Mouse (Mus musculus) spleen, adult 18-20 months (tissue): Measurements from ENCODE around the gene Iqck.

ENCODE experiments used
- DNase-seq, 2 experiments: peaks; one replicate each; pipeline ENCODE4 v3.0.0; 2022; ENCODE audit warnings: mixed read lengths in 2 of 2

The Iqck gene

GRCm38 (mm10) chr7:118855171-118855876, at the start of gene Iqck:
TSS of gene Iqck (plus strand) at chr7:118855752.
- peak; percentile 71 to 84 for DNase-seq

DNA sequence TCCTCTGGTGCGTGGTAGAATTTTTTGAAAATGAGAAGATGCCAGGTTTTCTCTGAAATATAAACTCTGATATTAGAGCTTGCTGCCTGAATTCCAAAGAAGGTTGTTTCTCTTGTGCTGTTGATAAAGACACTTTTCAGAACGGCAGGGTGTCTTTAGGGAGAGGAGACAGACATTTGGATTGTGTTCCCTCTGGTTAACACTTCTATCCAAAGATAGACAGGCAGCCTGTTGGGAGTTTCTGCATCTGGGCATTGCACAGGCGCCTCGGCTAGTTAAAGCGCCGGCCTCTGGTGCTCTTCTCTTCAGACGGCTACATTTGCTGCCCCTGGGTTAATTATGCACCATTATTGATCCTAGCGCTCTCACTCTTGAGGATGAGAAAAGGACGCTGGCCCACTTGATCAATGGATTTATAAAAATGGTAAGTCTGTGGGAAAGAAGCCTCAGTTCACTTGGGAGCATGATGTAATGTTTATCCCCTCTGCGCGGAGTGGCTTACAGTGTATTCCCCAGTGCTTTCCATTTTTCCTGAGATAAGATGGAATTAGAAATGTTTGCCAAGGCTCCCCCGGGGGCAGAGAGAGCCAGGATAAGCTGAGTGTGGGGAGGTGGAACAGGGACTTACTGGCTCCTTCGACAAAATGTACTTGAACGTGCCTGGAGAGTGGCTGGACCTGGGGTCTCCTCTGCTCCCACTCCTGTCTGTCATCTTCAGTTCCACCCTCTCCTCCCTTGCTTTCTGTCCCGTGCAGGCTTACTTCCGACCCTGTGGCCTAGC, 48.7 kb upstream of the Iqck start:
- no peak for DNase-seq

DNA sequence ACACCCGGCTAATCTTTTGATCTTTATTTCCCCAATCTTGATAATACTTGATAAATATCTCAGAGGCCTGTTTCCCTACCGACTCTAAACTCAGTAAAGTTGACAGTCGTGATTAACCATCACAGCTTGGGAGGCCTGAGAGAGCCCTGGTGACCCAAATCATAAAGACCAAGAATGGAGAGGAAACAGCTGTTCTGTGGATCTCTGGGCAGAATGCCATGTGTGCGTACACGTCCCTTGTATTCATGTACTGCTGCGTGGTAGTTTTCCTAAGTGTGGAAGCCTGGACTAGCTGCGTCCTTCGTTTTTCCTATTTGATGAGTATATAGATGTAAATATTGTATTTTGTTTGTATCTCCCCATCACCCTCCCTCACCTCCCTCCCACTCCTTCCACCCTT, 47.7 kb upstream of the Iqck start:
- no peak for DNase-seq

DNA sequence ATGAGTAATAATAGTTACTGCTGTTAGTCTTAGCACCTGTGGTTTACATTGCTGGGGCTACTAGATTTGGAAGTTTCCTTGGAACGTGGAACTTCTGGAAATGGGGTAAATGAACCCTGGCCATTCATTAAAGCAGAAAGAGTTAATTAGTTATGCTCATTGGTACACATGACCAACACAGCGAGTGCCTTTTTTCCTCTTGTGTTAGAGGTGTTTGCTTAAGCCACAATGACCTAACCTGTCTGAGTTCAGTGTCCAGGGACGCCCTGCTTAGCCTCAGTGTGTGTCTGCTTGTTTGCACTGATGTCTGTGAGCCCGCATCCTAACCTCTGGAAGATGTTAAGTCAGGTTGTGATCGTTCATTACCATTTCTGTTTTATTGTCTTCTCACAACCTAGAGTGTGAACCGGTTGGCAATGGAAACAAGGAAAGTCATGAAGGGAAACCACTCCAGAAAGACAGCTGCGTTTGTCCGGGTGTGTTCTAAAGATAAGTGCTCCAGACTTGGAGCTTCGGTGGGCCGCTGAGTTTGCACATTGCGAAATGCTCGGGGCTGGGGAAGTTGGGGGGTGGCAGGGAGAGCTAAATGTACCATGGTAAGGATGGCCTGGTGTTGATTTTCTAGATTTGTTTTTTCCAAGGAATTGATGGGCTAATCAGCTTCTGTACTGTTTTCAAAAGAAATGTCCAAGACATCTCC, 44.0 kb upstream of the Iqck start:
- no peak for DNase-seq

DNA sequence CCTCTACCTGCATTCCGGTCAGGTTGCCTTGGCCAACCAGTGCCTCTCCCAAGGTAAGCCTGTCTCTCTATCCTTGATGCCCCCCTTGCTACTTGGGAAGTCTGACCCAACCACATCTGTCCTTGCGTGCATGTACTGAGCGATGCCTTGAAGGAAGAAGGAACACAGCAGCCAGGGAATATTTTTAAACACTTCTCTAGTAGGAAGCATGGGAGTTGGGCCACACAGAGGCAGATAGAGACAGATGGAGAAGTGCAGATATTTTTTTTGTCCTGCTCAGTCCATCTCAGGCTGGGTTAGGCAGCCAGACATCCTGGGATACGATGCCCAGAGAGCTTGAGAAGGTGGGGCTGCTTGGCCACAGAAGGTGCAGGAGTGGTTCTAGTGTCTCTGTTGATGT, 42.0 kb upstream of the Iqck start:
- DNase-seq = no peak

DNA sequence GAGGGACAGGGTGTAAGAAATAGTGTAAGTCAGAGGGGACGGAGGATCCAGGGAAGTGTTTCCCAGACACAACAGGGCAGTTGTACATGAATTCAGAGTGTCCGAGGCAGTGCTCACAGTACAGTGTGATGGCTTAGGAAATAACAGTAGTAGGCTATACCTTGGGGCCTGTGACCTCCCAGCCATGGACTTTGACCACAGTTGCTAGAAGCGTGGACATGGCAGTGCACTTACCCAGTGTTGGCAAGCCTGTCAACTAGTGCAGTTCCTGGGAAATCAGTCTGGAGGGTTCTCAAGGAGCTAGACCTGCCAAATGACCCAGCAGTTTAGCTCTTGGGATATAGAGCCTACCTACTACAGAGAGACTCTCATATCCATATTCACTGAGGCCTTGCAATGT, 39.3 kb upstream of the Iqck start:
- DNase-seq = no peak

GRCm38 (mm10) chr7:118817741-118818140, 37.8 kb upstream of the Iqck start:
- DNase-seq = no peak

DNA sequence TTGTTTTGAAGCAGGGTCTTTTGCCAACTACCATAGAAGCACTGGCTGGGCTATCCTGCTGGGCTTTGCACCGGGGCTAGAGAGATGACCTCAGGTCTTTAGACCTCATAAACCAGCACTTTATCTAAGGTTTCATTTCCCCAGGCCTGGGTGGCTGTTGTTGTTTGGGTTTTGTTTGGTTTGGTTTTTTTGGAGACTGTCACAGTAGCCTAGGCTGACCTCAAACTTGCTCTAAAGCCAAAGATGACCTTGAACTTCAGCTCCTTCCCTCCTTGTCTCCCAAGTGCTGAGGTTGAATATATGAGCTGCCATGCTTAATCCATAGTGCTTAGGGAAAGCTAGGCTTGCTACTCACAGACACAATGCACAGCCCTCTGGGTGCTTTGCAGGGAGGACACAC, 35.9 kb upstream of the Iqck start:
- DNase-seq = no peak

DNA sequence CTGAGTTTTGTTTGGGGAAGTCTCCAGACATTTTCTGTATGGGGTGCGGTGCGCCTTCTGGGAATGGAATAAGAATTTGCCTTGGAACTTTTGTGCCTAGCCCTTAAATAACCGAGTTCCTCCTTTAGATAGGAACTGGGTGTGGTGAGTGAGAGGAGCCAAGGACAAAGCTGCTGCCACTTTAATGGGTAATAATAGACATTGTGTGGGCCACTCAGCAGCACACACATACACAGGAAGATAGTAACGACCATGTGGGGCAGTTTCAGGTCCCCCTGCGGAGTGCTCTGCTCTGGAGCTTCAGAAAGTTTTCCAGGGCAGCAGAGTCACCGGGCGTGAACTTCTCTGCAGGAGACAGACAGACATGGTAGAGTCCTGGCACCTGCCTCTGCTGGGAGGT, 34.2 kb upstream of the Iqck start:
- DNase-seq = no peak

DNA sequence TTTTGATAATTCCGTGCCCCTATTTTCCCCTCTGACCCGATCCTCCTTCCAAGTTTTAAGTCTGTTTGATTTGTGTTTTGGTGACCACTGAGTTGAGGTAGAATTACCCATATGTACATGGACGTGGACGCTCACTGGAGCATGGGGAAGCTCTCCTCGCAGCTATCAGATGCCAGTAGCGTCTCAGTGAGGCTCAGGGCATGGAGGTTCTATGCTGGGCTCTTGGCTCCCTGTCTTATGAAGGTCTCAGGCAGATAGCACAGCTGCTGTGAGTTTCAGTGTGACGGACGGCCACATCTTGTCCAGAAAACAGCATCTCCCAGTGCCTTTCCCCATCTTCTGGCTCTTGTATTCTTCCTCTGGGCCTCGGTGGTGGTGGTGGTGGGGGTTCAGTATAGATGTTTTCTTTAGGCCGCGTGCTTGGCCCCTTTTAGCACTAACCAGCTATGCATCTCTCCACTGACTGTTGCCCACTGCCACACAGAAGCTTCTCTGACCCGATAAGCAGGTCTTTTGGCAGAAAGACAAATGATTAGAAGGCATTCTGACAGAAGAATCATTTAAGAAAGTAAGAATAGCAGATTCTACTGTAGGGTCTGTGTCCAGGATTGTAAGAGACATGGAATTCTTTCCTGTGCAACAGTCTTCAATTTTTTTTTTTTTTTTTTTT, 33.5 kb upstream of the Iqck start:
- no peak for DNase-seq

DNA sequence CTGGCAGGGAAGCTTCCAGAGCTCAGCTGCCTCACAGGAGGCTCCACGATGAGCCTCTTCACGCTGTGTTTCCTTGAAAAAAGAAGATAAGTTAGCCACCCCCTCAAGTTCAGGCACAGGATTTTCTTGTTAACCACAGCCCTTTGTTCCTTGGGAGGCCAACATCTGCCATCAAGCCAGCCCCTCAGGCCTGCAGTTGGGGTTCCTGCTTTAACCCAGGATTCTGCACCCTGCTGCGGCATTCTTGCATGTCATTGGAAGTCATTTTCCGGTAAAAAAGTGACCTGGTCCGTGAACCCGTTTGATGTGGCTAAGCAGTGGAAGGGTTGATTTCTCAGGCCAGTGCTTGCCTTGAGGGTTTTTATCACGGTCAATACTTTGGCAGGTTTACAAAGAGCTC, 31.1 kb upstream of the Iqck start:
- no peak for DNase-seq

DNA sequence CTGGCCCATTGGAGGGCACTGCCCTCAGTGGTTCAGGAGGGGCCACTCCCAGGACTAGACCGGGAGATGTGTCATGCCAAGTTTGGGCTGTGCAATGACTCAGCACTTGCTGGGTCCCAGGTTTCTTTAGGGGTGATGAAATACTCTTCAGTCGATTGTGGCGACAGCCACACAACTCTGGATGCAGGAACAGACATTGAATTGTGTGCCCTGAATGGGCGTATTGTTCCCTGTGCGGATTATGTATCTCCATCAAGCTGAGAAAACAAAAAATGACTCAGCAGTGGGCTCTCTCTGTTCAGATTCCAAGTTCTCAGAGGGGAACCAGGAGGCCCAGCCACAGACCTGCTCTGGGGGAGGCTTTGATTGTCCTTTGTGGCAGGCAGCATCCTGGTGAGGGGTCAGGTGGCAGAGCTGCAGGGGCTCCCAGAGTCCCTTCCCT, 27.6 kb upstream of the Iqck start:
- no peak for DNase-seq

DNA sequence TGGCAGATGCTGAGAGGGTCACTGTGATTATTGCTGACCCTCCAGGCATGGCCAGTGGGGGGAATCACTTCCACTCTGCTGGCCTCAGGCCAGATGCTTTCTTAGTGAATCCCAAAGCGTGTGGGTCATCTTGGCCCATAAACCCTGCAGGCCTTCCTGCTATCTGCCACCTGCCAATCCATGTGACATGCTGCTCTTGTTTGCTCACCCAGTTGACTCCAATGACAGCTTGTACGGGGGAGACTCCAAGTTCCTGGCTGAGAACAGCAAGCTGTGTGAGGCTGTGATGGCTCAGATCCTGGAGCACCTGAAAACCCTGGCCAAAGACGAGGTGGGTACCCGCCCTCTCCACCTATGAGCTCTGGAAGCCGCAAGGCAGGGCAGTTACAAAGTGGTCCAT, 17.7 kb upstream of the Iqck start:
- no peak for DNase-seq

- DNase-seq = no peak
Measured at GRCm38 (mm10) chr7:118841030-118841745, 14.4 kb upstream of the Iqck start.

- no peak for DNase-seq
Measured at GRCm38 (mm10) chr7:118841796-118842195, 13.8 kb upstream of the Iqck start.

- no peak for DNase-seq
Measured at GRCm38 (mm10) chr7:118842938-118843337, 12.6 kb upstream of the Iqck start.

GRCm38 (mm10) chr7:118845141-118845540, 10.4 kb upstream of the Iqck start:
- no peak for DNase-seq

DNA sequence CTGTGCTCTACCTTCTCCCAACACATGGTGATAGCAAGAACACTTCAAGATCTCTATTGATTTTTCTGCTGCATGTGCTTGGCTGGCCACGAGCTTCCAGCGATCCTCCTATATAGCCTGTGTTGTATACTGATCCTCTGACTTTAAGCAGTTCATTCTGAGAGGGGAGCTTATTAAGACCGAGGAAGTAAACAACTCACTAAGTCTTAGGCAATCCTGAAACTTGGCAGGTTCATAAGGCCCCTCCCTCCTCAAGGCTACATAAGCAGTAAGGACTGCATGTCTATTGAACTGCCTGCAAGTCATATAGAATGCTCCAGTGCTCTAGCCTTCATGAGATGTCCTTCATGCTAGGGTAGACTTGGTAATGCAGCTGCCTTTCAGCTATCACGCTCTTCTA, 9.2 kb upstream of the Iqck start:
- DNase-seq = no peak

DNA sequence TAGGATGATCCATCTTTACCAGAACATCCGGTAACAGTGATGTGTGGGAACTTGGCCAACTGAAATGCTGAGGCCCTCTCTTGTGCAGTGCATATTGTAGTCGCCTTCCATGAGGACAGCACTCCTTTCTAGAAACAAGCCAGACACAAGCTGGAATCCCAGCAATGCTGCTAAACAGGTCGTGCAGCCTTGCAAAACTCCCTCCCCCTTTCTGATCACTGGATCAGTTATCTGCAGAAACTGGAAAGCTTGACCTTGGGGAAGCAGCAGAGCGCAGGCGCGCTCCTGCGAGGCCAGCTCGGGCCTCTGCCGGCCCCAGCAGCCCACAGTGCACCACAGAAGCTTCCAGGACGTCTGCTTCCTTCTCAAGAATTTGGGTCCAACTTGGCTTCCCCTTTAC, 6.8 kb upstream of the Iqck start:
- DNase-seq = no peak

DNA sequence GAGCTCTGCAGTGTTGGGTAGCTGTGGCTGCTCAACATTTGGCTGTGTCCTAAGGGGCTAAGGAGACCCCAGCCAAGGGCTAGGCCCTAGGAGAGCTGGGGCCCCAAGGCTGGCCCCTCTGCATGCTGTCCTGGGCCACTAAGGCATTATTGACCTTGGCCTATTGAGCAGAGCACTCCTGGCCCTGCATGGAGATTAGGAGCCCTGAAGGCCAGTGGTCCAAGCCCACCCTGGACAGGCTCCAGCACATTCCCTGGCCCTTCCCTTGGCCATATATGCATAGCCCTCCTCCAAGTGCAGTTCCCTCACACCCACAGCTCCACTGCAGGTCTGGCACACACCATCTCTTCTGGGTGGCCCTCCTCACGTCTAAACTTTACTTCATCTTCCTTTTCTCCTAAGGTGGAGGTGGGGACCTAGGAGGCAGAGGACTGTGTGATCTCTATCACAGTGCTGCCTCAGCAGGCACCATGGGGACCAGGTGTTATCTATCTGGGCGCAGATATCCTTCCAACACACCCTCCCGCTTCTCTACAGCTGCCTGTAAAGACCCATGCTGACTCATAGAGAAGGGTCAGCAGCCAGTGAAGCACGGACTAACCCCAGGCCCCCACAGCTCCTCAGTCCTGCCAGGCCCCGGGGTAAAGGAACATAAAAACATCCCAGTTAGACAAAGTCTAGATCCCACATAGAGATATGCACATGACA, 5.9 kb upstream of the Iqck start:
- DNase-seq = no peak

DNA sequence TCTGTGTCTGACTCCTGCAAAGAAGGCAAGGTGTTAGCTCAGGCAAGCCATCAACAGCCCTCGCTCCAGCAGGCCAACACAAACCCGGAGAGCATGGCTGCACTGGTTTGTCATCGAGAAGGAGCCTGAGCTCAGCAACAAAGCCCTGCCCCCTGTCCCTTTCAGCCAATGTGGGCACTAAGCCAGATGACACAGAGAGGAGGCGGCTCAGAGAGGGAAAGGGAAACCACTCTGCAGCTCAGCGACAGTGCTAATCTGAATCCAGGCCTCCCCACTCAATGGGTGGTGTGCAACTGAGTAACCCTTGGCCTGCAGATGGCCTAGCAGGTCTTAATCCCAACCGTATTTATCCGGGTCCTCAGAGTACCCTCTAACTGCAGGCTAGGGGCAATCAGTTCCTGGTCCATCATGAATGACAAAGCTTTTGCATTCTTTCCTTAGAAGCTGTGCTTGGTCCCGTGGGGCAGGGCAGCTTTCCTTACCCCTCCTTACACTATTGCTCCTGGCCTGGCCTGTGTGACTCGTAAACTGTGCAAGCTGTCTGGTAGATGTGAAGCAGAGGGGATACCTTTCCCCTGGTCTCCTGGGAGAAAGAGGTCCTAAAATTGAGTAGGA, 4.8 kb upstream of the Iqck start:
- DNase-seq = no peak

GRCm38 (mm10) chr7:118851571-118851970, 4.0 kb upstream of the Iqck start:
- DNase-seq = no peak
